Mouse (Mus musculus): ENCODE measurements around the gene Grik5.
A peak's percentile ranks its signal among the peaks of the same experiment; 100 is the strongest.

Grik5 gene

GRCm38 (mm10) chr7:25071979-25072715 is at the start of gene Grik5, which contains the start of gene Zfp574:
Gene Grik5 (minus strand): TSS chr7:25072346.
Gene Zfp574 (plus strand): TSS chr7:25072567.
- no peak for DNase-seq (ENCODE audit: low spot score in 2 of 2)

DNA sequence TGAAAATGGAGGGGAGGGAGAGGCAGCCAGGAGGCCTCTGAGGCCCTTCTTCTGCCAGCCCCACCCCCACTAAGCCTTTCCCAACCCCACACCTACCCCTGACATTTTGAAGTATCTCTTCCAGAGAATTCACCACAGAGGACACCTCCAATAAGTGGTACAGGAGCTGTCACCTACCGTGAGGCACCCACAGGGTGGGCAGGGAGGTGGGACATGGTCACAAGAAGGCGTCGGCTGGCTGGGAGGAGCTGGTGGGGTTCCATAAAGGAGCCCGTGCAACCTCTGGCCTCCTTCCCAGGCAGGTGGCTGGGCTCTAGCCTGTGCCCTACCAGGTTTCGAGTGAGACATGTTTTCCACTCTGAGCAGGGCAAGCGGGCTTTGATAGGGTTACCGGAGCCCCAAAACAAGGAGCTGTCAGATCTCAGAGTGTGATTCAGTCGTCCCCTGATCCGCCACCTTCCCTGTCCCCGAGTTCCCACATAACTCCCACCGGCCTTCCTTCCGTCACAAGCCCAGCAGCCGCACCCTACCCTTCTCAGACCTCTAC is 49.2 kb upstream of the Grik5 start:
- DNase-seq (ENCODE audit: low spot score in 2 of 2) = no peak

DNA sequence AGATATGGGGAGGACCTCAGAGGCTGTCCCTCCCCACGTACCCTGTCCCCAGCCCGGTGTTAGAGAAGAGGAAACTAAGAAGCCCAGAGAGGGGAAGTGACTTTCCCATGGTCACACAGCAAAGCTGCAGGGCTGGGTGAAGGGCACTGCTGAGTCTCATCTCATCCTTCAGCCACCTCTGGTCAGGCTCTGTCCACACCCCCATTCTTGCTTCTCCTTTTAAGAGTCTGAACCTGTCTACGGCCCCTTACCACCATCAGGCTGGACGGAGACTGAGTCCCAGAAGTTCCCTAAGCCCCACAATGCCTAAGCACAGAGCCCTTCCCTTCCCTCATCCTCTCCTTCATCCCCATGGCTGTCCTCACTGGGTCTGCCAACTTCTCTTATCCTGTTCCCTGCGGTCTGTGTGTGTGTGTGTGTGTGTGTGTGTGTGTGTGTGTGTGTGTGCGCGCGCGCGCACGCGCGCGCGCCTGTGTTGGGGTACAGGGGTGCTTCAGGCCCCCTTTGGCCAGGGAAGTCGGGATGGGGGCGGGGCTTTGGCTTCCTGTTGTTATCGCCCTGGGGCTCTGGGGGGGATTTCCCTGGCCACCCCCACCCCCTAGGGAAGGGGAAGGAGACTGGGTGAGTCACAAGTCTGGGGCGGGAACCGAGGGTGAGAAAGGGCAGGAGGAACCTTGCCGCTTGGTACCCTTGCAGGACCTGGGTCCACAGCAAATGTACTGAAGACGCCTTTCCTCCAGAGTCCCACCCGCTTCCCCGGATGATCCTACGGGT is 48.1 kb upstream of the Grik5 start:
- DNase-seq (ENCODE audit: low spot score in 2 of 2) = no peak

- no peak for DNase-seq (ENCODE audit: low spot score in 2 of 2)
Measured at GRCm38 (mm10) chr7:25112956-25113603, 40.9 kb upstream of the Grik5 start.

DNA sequence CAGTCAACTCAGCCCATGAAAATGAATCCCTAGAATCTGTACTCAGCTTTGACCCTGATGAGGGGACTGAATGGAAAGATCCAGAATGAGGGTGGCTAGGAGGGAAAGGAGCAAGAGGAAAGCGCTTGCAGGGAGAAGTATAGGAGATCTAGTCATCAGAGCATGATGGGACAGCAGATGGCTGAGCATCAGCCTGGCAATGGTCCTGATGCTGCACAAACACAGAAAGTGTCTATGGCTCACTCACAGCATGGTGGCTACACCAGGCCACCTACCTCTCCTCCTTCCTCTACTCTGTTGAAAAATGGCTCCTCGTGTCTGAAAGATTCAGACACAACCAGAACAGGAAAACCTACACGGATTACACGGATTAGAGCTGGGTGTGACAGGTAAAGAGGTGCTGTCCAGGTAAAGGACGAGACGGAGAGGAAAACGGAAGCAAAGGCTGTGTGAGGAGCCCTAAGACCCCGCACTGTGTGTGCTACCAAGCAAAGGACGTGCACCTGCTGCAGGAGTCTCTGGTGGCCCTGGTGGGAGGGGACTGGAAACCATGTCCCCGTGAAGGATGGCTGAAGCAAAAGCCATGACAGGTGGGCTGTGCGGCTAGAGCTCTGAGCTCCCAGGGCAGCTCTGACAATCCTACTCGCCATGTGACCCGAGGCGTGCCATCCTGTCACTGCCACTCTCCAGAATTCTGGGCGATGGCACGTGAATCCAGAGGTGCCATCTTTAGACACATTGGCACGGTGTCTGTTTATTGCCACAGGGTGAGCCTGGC is 40.2 kb upstream of the Grik5 start:
- no peak for DNase-seq (ENCODE audit: low spot score in 2 of 2)

- no peak for DNase-seq (ENCODE audit: low spot score in 2 of 2)
Measured at GRCm38 (mm10) chr7:25110336-25110735, 38.2 kb upstream of the Grik5 start.

DNA sequence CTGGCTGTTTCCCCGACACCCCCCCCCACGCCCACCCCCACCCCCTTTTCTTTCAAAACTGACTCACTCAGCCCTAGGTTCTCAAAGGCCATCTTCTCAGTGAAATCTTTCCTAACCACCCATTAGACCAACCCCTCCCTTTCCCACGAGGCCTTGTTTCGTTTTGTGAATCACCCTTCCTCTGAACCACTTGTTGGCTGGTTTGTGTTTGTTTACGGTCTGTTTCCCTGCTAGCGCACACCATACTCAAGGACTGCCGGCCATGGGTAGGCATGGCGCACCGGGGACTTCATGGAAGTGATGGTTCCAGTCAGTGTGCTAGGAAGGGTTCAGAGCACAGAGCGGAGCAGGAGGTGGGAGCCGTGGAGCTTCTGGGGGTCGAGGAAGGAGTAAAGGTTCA is 37.2 kb upstream of the Grik5 start:
- no peak for DNase-seq (ENCODE audit: low spot score in 2 of 2)

DNA sequence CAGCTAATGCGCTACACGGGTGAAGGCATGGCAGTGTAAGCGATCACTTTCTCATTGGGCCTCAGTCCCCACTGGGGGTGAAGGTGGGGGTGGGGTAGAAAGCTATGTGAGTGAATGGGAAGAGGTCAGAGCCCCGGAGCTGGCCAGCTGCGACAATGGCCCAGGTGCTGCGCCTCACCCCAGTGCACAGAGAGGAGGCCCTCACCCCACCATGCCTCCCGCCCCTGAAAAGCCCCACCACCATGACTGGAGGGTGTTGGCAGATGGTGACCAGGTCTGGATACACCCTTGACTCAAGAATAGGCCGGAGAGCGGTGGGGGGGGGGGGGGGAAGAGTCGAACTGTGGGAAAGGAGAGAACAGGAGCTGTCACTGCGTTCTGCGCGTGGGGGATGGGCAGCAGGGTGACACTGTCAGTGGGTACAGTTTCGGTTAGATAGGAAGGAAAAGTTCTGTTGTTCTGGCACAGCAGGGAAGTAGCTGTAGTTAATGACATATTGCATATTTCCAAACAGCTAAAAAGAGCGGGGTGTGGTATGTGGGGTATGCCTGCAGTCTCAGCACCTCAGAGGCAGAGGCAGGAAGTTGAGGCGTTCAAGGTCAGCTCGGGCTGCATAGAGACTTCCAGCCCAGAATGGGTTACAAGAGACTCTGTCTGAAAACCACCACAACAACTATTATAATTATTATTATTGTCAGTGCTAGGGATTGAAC is 34.8 kb upstream of the Grik5 start:
- DNase-seq (ENCODE audit: low spot score in 2 of 2) = no peak

GRCm38 (mm10) chr7:25105411-25106160 is 33.4 kb upstream of the Grik5 start:
- peak; percentile 72 for DNase-seq (ENCODE audit: low spot score in 2 of 2)

DNA sequence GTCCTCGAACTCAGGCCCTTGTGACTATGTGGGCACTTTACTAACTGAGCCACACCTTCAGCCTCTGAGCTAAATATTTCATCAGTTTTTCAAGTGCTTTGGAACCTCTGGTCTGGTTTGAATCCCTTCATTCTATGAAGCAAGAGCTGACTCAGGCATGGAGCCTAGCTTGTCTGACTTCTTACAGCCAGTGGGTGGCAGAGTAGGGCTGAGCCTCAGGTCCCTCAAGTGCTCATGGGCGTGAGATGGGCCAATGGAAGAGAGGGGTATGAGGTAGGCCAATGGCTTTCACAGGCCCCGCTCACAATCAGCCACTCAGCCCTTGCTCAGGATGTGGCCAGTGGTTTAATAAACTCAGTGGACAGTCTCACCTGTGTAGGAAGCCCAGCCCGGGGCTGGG is 27.4 kb upstream of the Grik5 start:
- DNase-seq (ENCODE audit: low spot score in 2 of 2) = no peak

DNA sequence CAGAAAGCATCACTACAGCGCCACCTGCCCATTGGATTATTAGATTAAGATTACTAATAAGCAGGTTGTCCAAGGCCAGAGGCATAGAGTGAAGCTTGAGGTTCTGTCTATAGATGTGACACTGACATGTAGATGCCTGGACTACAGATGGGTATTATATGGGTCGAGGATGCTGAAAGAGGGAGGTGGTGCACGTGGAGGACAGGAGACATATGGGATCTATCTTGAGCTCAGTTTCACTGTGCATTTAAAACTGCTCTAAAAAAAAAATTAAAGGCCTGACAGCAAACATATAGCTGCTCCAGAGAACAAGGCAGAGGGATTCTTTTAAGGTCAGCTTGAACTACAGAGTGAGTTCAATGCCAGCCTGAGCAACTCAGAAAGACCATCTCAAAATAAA is 26.0 kb upstream of the Grik5 start:
- DNase-seq (ENCODE audit: low spot score in 2 of 2) = no peak

DNA sequence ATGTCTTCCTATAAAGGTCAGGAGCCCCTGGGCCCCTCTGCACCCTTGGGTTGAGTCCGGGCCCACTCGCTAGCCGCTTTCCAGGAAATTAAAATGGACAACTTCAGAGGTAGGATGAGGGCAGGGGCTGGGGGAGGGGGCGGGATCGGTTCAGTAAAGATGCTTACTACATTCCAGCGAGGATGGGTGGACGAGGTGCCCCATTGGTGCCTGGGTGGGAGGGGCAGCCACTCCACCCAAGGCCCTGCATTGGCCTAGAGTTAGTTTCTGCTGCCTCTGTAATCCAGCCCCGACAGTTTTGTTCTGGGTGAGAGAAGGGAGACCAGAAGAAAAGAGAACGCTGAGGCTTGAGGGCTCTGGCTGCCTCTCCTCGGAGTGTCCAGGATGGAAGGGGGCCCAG is 17.7 kb upstream of the Grik5 start:
- no peak for DNase-seq (ENCODE audit: low spot score in 2 of 2)

- no peak for DNase-seq (ENCODE audit: low spot score in 2 of 2)
Measured at GRCm38 (mm10) chr7:25088968-25089367, 16.8 kb upstream of the Grik5 start.

DNA sequence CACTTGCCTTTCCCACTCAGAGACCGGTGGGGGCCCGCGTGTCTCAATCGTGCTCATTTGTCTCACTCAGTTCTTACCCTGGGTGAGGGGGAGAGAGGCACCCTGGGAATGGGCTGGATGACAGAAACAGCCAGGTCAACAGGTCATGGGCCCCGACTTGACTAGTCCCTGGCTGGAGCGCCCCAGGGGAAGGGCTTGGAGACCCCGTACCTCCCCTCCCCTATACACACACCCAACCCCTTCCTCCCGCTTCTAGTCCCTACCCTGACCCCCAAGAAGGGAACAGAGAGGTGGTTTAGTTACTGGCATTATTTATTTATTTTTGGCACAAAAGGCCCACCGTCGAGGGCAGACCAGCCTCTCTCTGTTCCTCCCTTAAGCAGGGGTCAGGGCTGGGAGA is 16.4 kb upstream of the Grik5 start:
- DNase-seq (ENCODE audit: low spot score in 2 of 2) = no peak

GRCm38 (mm10) chr7:25087972-25088371 is 15.8 kb upstream of the Grik5 start:
- DNase-seq (ENCODE audit: low spot score in 2 of 2) = no peak

DNA sequence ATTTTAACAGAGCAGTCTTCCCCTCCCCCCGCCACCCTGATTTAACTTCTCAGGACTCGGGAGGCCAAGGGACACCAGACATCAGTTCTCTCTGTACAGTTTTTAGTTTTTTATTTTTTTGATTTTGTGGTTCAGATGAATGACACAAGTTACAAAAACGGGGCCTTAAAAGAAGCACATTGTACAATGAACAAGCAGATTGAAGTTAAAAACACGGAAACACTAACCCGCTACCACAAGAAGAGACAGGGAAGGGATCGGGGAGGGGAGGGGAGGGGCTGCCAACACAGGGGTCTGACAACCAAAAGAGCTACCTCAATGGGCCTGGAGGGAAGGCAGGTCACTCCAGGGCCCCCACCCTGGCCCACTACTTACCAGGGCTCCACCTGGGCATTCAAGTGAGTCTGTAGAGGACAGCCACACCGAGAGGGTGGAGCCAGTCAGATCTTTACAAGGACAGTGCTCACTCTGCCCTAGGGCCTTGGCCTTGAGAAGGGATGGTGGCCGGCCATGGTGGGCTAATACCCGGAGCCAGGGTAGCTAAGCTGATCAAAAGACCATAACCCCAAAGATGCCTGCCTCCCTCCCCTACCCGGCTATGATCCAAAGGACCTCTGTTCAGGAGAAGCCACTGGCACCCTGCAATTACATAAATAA is 15.2 kb upstream of the Grik5 start:
- DNase-seq (ENCODE audit: low spot score in 2 of 2) = no peak

GRCm38 (mm10) chr7:25086656-25087055 is 14.5 kb upstream of the Grik5 start:
- no peak for DNase-seq (ENCODE audit: low spot score in 2 of 2)

DNA sequence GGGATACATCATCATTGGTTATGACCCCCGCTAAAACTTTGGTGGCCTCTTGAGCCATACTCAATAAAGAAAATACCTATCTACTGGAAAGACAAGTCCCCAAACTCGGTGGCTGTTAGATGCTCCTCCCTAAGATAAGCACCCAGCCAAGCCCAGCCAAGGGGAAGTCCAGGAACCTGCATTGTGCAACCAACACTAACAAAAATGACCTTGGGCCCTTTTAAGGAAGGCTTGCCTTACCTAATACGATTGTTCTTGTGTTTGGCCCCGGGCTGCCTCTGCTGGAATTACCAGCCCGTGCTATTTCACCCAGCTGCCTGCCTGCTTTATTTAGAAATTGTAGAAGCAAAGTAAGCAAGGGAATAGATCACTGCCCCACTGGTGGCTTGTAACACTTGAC is 12.5 kb upstream of the Grik5 start:
- DNase-seq (ENCODE audit: low spot score in 2 of 2) = no peak

DNA sequence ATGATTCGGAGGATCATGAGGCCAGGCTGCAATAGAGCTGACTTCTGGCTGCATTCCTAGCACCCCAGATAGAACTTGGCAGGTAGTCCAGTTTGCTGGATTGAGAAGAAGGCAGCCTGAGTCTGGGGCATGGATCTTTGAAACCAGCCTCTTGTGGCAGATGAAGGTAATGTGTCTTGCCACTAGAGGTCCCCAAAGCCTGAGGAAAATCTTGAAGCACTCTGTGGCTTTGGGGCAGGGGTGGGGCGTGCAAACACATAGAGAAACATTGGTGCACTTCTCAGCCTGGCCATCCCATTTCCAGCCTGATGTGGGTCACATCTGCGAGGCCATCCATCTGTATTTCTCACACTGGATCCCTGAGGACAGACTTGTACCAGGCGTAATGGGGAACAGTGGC is 10.4 kb upstream of the Grik5 start:
- no peak for DNase-seq (ENCODE audit: low spot score in 2 of 2)

GRCm38 (mm10) chr7:25080431-25080830 is 8.3 kb upstream of the Grik5 start:
- no peak for DNase-seq (ENCODE audit: low spot score in 2 of 2)
